Mouse (Mus musculus): ENCODE results near the gene Sesn3. TPM values are rescaled to one million over a fixed set of nuclear protein-coding genes. Genes with fewer than 3 reads are reported as not detected.

Gene Sesn3
- polyA plus RNA-seq, 1 experiment from 2014 or later = 4.0 TPM

GRCm38 (mm10) chr9:14274586-14274985 is 281 bp upstream of the Sesn3 start:
- H3K9ac ChIP-seq (ENCODE audit: low read depth, low read length) = peak overlapping the region; percentile 49; the same call in 1 of the 2 replicates
- 42% methylated on average over 5 of the region's 5 CpGs for WGBS
- H3K4me3 ChIP-seq (ENCODE audit: low read depth, low read length) = peak overlapping the region; percentile 41
- peaks cover 6% of the 10 kb centered on the region; the same call in 1 of the 2 replicates for H3K4me1 ChIP-seq (replicated peaks; ENCODE audit: control insufficient read depth, insufficient read depth, low read length)
- DNase-seq (ENCODE audit: low spot score) = no peak
- no peaks in the 10 kb centered on the region for H3K27me3 ChIP-seq (replicated peaks; ENCODE audit: control insufficient read depth, insufficient read depth, low read length)
- no peaks in the 10 kb centered on the region for H3K9me3 ChIP-seq (ENCODE audit: control insufficient read depth, low read length)
- no peaks in the 10 kb centered on the region for H3K36me3 ChIP-seq (ENCODE audit: control insufficient read depth, insufficient read depth, low read length)
- 0 out of 2 replicates have a peak overlapping the region, but pooled peaks have one; percentile 74 for H3K27ac ChIP-seq (ENCODE audit: low read depth, low read length)
- no peak for ATAC-seq (replicated peaks; ENCODE audit: low FRiP score)
- peak overlapping the region; percentile 84 for H3K4me2 ChIP-seq

- Histone ChIP-seq H3K9ac (ENCODE audit: low read depth, low read length) (peak overlapping the region; percentile 64), H3K4me1 (replicated peaks; ENCODE audit: control insufficient read depth, insufficient read depth, low read length) (peaks cover 6% of the 10 kb centered on the region; the same call in 1 of the 2 replicates), H3K4me2 (peak overlapping the region; percentile 84), H3K4me3 (ENCODE audit: low read depth, low read length) (peak overlapping the region; percentile 72), H3K27me3 (replicated peaks; ENCODE audit: control insufficient read depth, insufficient read depth, low read length) (no peaks in the 10 kb centered on the region), H3K27ac (ENCODE audit: low read depth, low read length) (peak overlapping the region; percentile 74), H3K36me3 (ENCODE audit: control insufficient read depth, insufficient read depth, low read length) (no peaks in the 10 kb centered on the region), H3K9me3 (ENCODE audit: control insufficient read depth, low read length) (no peaks in the 10 kb centered on the region)
- whole genome bisulfite sequencing = under 1% methylated on average over 54 of the region's 54 CpGs
- ATAC-seq (replicated peaks; ENCODE audit: low FRiP score) (peak; percentile 99), DNase-seq (ENCODE audit: low spot score) (peak; percentile 95)
Observed at GRCm38 (mm10) chr9:14275792-14276480, 1.1 kb downstream of the Sesn3 start.

- ATAC-seq (replicated peaks; ENCODE audit: low FRiP score) (peak; percentile 52), DNase-seq (ENCODE audit: low spot score) (no peak)
- H3K9ac ChIP-seq (ENCODE audit: low read depth, low read length) = peak overlapping the region; percentile 64
- peak overlapping the region; percentile 84 for H3K4me2 ChIP-seq
- WGBS = under 1% methylated on average over 61 of the region's 61 CpGs
- peak overlapping the region; percentile 20 for H3K27ac ChIP-seq (ENCODE audit: low read depth, low read length)
- H3K4me3 ChIP-seq (ENCODE audit: low read depth, low read length) = peak overlapping the region; percentile 72
- no peaks in the 10 kb centered on the region for H3K9me3 ChIP-seq (ENCODE audit: control insufficient read depth, low read length)
- no peaks in the 10 kb centered on the region for H3K27me3 ChIP-seq (replicated peaks; ENCODE audit: control insufficient read depth, insufficient read depth, low read length)
- H3K4me1 ChIP-seq (replicated peaks; ENCODE audit: control insufficient read depth, insufficient read depth, low read length) = peaks cover 6% of the 10 kb centered on the region; the same call in 1 of the 2 replicates
- no peaks in the 10 kb centered on the region for H3K36me3 ChIP-seq (ENCODE audit: control insufficient read depth, insufficient read depth, low read length)
Observed at GRCm38 (mm10) chr9:14276481-14277287, 1.8 kb downstream of the Sesn3 start.

DNA sequence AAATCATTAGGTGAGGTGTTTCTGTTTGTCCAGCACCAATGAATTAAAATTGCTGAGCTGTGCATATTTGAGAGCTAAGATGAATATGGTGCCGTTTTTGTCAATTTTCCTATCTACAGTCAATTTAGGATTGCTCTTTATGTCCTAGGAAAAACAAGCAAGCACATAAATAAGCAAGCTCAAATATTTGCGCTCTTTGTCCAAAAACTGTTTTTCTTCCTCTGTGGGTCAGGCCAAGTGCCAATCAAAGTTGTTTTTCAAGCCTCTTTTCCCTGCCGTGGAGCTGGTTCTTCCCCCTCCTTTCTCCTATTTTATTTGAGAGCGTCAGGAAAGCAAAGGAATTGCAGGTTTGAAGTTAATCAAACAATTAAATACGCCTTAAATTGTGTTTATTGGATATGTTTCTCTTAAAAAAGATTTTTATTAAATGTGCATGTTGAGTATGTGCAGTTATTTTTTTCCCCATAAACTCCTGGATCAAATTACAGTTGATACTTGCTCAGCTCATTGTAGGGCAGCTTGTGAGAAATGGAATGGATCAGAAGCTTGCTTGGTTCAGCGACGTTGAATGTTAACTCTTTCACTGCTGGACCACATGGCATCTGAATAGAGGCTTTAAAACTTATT is 2.6 kb downstream of the Sesn3 start:
- no peaks in the 10 kb centered on the region for H3K9me3 ChIP-seq (ENCODE audit: control insufficient read depth, low read length)
- H3K36me3 ChIP-seq (ENCODE audit: control insufficient read depth, insufficient read depth, low read length) = no peaks in the 10 kb centered on the region
- peaks cover 6% of the 10 kb centered on the region; the same call in 1 of the 2 replicates for H3K4me1 ChIP-seq (replicated peaks; ENCODE audit: control insufficient read depth, insufficient read depth, low read length)
- no peak overlapping the region for H3K9ac ChIP-seq (ENCODE audit: low read depth, low read length)
- peak overlapping the region; percentile 84 for H3K4me2 ChIP-seq
- H3K27me3 ChIP-seq (replicated peaks; ENCODE audit: control insufficient read depth, insufficient read depth, low read length) = no peaks in the 10 kb centered on the region
- 6% methylated on average over 7 of the region's 7 CpGs for WGBS
- ATAC-seq (replicated peaks; ENCODE audit: low FRiP score) (no peak), DNase-seq (ENCODE audit: low spot score) (no peak)
- no peak overlapping the region for H3K27ac ChIP-seq (ENCODE audit: low read depth, low read length)
- H3K4me3 ChIP-seq (ENCODE audit: low read depth, low read length) = peak overlapping the region; percentile 72

GRCm38 (mm10) chr9:14280696-14281095 is 5.8 kb downstream of the Sesn3 start:
- Histone ChIP-seq H3K9me3 (ENCODE audit: control insufficient read depth, low read length) (no peaks in the 10 kb centered on the region), H3K36me3 (ENCODE audit: control insufficient read depth, insufficient read depth, low read length) (no peaks in the 10 kb centered on the region), H3K27me3 (replicated peaks; ENCODE audit: control insufficient read depth, insufficient read depth, low read length) (no peaks in the 10 kb centered on the region), H3K9ac (ENCODE audit: low read depth, low read length) (no peak overlapping the region), H3K27ac (ENCODE audit: low read depth, low read length) (no peak overlapping the region), H3K4me1 (replicated peaks; ENCODE audit: control insufficient read depth, insufficient read depth, low read length) (no peaks in the 10 kb centered on the region), H3K4me3 (ENCODE audit: low read depth, low read length) (no peak overlapping the region), H3K4me2 (no peak overlapping the region)
- DNase-seq (ENCODE audit: low spot score) (no peak), ATAC-seq (replicated peaks; ENCODE audit: low FRiP score) (no peak)
- WGBS = 72% methylated on average over 1 of the region's 1 CpGs

- H3K4me2 ChIP-seq = no peak overlapping the region
- H3K4me3 ChIP-seq (ENCODE audit: low read depth, low read length) = no peak overlapping the region
- H3K9ac ChIP-seq (ENCODE audit: low read depth, low read length) = no peak overlapping the region
- H3K9me3 ChIP-seq (ENCODE audit: control insufficient read depth, low read length) = no peaks in the 10 kb centered on the region
- no peak overlapping the region for H3K27ac ChIP-seq (ENCODE audit: low read depth, low read length)
- WGBS = 55% methylated on average over 3 of the region's 3 CpGs
- no peaks in the 10 kb centered on the region for H3K4me1 ChIP-seq (replicated peaks; ENCODE audit: control insufficient read depth, insufficient read depth, low read length)
- no peaks in the 10 kb centered on the region for H3K36me3 ChIP-seq (ENCODE audit: control insufficient read depth, insufficient read depth, low read length)
- no peak for ATAC-seq (replicated peaks; ENCODE audit: low FRiP score)
- H3K27me3 ChIP-seq (replicated peaks; ENCODE audit: control insufficient read depth, insufficient read depth, low read length) = no peaks in the 10 kb centered on the region
- no peak for DNase-seq (ENCODE audit: low spot score)
Observed at GRCm38 (mm10) chr9:14285036-14285435, 10.2 kb downstream of the Sesn3 start.

GRCm38 (mm10) chr9:14287234-14287633 is 12.4 kb downstream of the Sesn3 start:
- H3K4me1 ChIP-seq (replicated peaks; ENCODE audit: control insufficient read depth, insufficient read depth, low read length) = no peaks in the 10 kb centered on the region
- 78% methylated on average over 1 of the region's 1 CpGs for WGBS

DNA sequence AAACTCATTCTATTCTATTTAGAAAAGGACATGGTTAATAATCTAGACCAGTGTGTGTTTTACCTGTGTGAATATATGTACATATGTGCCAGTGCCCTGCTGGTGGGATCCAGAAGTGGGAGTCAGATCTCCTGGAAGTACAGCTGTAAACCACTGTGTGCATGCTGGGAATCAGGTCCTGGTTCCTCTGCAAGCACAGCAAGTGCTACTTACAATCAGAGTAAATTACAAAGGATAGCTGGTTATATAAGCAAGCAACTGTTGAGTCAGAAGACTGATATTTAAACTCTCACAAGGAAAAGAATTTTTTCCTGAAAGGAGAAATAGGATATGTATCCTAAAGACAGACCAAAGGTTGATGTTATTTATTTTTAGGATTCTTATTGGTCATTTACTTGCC is 13.6 kb downstream of the Sesn3 start:
- Histone ChIP-seq H3K4me1 (replicated peaks; ENCODE audit: control insufficient read depth, insufficient read depth, low read length) (no peaks in the 10 kb centered on the region), H3K4me3 (ENCODE audit: low read depth, low read length) (no peak overlapping the region), H3K4me2 (no peak overlapping the region), H3K27me3 (replicated peaks; ENCODE audit: control insufficient read depth, insufficient read depth, low read length) (no peaks in the 10 kb centered on the region), H3K27ac (ENCODE audit: low read depth, low read length) (no peak overlapping the region), H3K36me3 (ENCODE audit: control insufficient read depth, insufficient read depth, low read length) (no peaks in the 10 kb centered on the region), H3K9ac (ENCODE audit: low read depth, low read length) (no peak overlapping the region), H3K9me3 (ENCODE audit: control insufficient read depth, low read length) (no peaks in the 10 kb centered on the region)
- no peak for ATAC-seq (replicated peaks; ENCODE audit: low FRiP score)
- DNase-seq (ENCODE audit: low spot score) = no peak

More at GRCm38 (mm10) chr9:14287234-14287633, 12.4 kb downstream of the Sesn3 start:
- H3K36me3 ChIP-seq (ENCODE audit: control insufficient read depth, insufficient read depth, low read length) = no peaks in the 10 kb centered on the region
- H3K27me3 ChIP-seq (replicated peaks; ENCODE audit: control insufficient read depth, insufficient read depth, low read length) = no peaks in the 10 kb centered on the region
- no peak overlapping the region for H3K4me3 ChIP-seq (ENCODE audit: low read depth, low read length)
- DNase-seq (ENCODE audit: low spot score) (no peak), ATAC-seq (replicated peaks; ENCODE audit: low FRiP score) (no peak)
- no peak overlapping the region for H3K9ac ChIP-seq (ENCODE audit: low read depth, low read length)
- H3K4me2 ChIP-seq = no peak overlapping the region
- H3K9me3 ChIP-seq (ENCODE audit: control insufficient read depth, low read length) = no peaks in the 10 kb centered on the region
- H3K27ac ChIP-seq (ENCODE audit: low read depth, low read length) = no peak overlapping the region

Measured in liver, embryonic 11.5 days (tissue).